Mouse (Mus musculus) olfactory bulb, adult 2 months (tissue): ENCODE data around the gene Lingo2.

Experiments used
- CTCF ChIP-seq: fragments of 200-500 bp; IDR thresholded peaks from 2 replicates; pipeline ENCODE4 v1.5.1; 2012; ENCODE audit warnings: low read depth, mild to moderate bottlenecking, low read length, moderate library complexity; ENCODE audit not compliant: insufficient read depth
- POLR2A ChIP-seq: fragments of 200-500 bp; IDR thresholded peaks from 2 replicates; pipeline ENCODE4 v1.6.1; 2012; ENCODE audit warnings: mild to moderate bottlenecking, low read depth, low read length, moderate library complexity; ENCODE audit not compliant: insufficient read depth

GRCm38 (mm10) chr4:35885591-35886542 lies 1065.7 kb downstream of the Lingo2 start:
- TF ChIP-seq CTCF = no peak
- no peak for TF ChIP-seq POLR2A
